ENCODE assay signal across 7 mouse cellular contexts in the genomic region with DNA sequence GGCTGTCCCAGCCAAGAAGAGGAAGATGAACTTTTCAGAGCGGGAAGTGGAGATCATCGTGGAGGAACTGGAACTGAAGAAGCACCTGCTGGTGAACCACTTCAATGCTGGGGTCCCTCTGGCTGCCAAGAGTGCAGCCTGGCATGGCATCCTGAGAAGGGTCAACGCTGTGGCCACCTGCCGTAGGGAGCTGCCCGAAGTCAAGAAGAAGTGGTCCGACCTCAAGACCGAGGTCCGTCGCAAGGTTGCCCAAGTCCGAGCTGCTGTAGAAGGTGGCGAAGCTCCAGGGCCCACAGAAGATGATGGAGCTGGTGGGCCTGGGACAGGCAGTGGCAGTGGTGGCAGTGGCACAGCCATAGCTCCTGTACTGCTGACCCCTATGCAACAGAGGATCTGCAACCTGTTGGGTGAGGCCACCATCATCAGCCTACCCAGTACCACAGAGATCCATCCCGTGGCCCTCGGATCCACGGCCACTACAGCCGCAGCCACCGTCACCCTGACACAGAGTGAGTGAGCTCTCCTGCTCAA. TPM values are rescaled to one million over a fixed set of nuclear protein-coding genes. Genes with fewer than 3 reads are reported as not detected.
A peak's percentile ranks its signal among the peaks of the same experiment; 100 is the strongest.
DNase-seq lines count a peak whose midpoint lies in the region; ATAC-seq and TF ChIP-seq lines count a peak whose summit lies in the region.

No protein-coding gene starts in this region.

- peak overlapping the region; percentile 45 for H3K4me2 ChIP-seq in lung, postnatal 0 days (replicated peaks; ENCODE audit: low read depth, low read length)
- H3K4me2 ChIP-seq in forebrain, embryonic 14.5 days (ENCODE audit: low read length) = peak overlapping the region; percentile 36
- peak overlapping the region; percentile 86 for H3K4me2 ChIP-seq in limb, embryonic 12.5 days
- peak overlapping the region; percentile 79 for H3K4me2 ChIP-seq in neural tube, embryonic 15.5 days

- no peak for TF ChIP-seq CTCF in lung, postnatal 0 days (IDR thresholded peaks at IDR 0.05)

- peak overlapping the region; percentile 77 for H3K27ac ChIP-seq in lung, postnatal 0 days (ENCODE audit: low read length)
- H3K27ac ChIP-seq in forebrain, embryonic 14.5 days (ENCODE audit: low read depth, low read length) = no peak overlapping the region
- H3K27ac ChIP-seq in limb, embryonic 12.5 days = peak overlapping the region; percentile 91
- H3K27ac ChIP-seq in neural tube, embryonic 15.5 days (replicated peaks) = peak overlapping the region; percentile 72

- peak; percentile 31; the same call in 1 of the 2 replicates for TF ChIP-seq EP300 in lung, postnatal 0 days (IDR thresholded peaks at IDR 0.05)

- peaks cover 28% of the 10 kb centered on the region; the same call in 1 of the 2 replicates for H3K4me1 ChIP-seq in lung, postnatal 0 days (ENCODE audit: insufficient read depth, low read depth, low read length)
- H3K4me1 ChIP-seq in forebrain, embryonic 14.5 days (ENCODE audit: control insufficient read depth, insufficient read depth, low read length) = peaks cover 19% of the 10 kb centered on the region; the same call in 1 of the 2 replicates
- H3K4me1 ChIP-seq in limb, embryonic 12.5 days (replicated peaks) = peaks cover 32% of the 10 kb centered on the region
- peaks cover 38% of the 10 kb centered on the region for H3K4me1 ChIP-seq in neural tube, embryonic 15.5 days

- no peak for ATAC-seq in lung, postnatal 0 days
- 0 out of 2 replicates have a peak, but pooled peaks have one; percentile 0 for ATAC-seq in forebrain, embryonic 14.5 days
- ATAC-seq in limb, embryonic 12.5 days (ENCODE audit: insufficient number of reproducible peaks, insufficient read depth, low FRiP score, low TSS enrichment, low read depth) = no peak
- no peak for ATAC-seq in neural tube, embryonic 15.5 days (ENCODE audit: low FRiP score)

- no peaks in the 10 kb centered on the region for H3K9me3 ChIP-seq in lung, postnatal 0 days (ENCODE audit: low read length)
- H3K9me3 ChIP-seq in forebrain, embryonic 14.5 days (replicated peaks; ENCODE audit: control insufficient read depth, low read length) = no peaks in the 10 kb centered on the region
- H3K9me3 ChIP-seq in limb, embryonic 12.5 days = no peaks in the 10 kb centered on the region
- H3K9me3 ChIP-seq in neural tube, embryonic 15.5 days (replicated peaks) = no peaks in the 10 kb centered on the region

- H3K9ac ChIP-seq in lung, postnatal 0 days (replicated peaks; ENCODE audit: low read depth) = no peak overlapping the region; the same call in 1 of the 2 replicates
- no peak overlapping the region for H3K9ac ChIP-seq in forebrain, embryonic 14.5 days (ENCODE audit: low read length)
- H3K9ac ChIP-seq in limb, embryonic 12.5 days (replicated peaks) = no peak overlapping the region
- H3K9ac ChIP-seq in neural tube, embryonic 15.5 days (replicated peaks) = no peak overlapping the region; the same call in 1 of the 2 replicates

- no peak for DNase-seq in lung, postnatal 0 days (ENCODE audit: low spot score)
- DNase-seq in lung, postnatal 25 days (ENCODE audit: low spot score) = no peak
- peak; percentile 47 to 50 for DNase-seq in cerebellum, postnatal 10 days
- DNase-seq in forebrain, embryonic 14.5 days (ENCODE audit: low spot score) = no peak
- no peak for DNase-seq in embryo, embryonic 10.5 days (ENCODE audit: low spot score)

- H3K4me3 ChIP-seq in lung, postnatal 0 days (ENCODE audit: low read depth, low read length) = peak overlapping the region; percentile 12; the same call in 1 of the 2 replicates
- H3K4me3 ChIP-seq in forebrain, embryonic 14.5 days (ENCODE audit: low read depth, low read length) = peak overlapping the region; percentile 12
- peak overlapping the region; percentile 86 for H3K4me3 ChIP-seq in limb, embryonic 12.5 days (replicated peaks)
- H3K4me3 ChIP-seq in neural tube, embryonic 15.5 days (replicated peaks) = peak overlapping the region; percentile 81

- H3K36me3 ChIP-seq in lung, postnatal 0 days (ENCODE audit: insufficient read depth, low read length) = no peaks in the 10 kb centered on the region
- peaks cover 9% of the 10 kb centered on the region for H3K36me3 ChIP-seq in forebrain, embryonic 14.5 days (ENCODE audit: control insufficient read depth, insufficient read depth, low read length)
- peaks cover 18% of the 10 kb centered on the region; the same call in 1 of the 2 replicates for H3K36me3 ChIP-seq in limb, embryonic 12.5 days
- peaks cover 6% of the 10 kb centered on the region; the same call in 1 of the 2 replicates for H3K36me3 ChIP-seq in neural tube, embryonic 15.5 days

- 94% methylated on average over 16 of the region's 16 CpGs for WGBS in lung, postnatal 0 days
- 96% methylated on average over 16 of the region's 16 CpGs for WGBS in forebrain, embryonic 14.5 days
- WGBS in limb, embryonic 12.5 days = 97% methylated on average over 16 of the region's 16 CpGs
- 97% methylated on average over 16 of the region's 16 CpGs for WGBS in neural tube, embryonic 15.5 days

- H3K27me3 ChIP-seq in lung, postnatal 0 days (replicated peaks; ENCODE audit: insufficient read depth, low read length) = no peaks in the 10 kb centered on the region
- no peaks in the 10 kb centered on the region for H3K27me3 ChIP-seq in forebrain, embryonic 14.5 days (replicated peaks; ENCODE audit: control insufficient read depth, insufficient read depth, low read length)
- H3K27me3 ChIP-seq in limb, embryonic 12.5 days = no peaks in the 10 kb centered on the region
- H3K27me3 ChIP-seq in neural tube, embryonic 15.5 days (replicated peaks) = no peaks in the 10 kb centered on the region

RNA-seq across cellular contexts. Expression of gene Slc25a25, which starts 1.3 kb away (rescaled TPM):
- polyA plus RNA-seq in lung, postnatal 0 days (2015; fragmentation: Nextera tagmentation; extraction: Ambion mirVana) = 16.7 and 21.5 TPM in 2 replicates
- 30.4 and 34.2 TPM in 2 replicates for polyA plus RNA-seq in forebrain, embryonic 14.5 days (2014; fragmentation: Nextera tagmentation; extraction: Ambion mirVana)
- 26.0 and 28.3 TPM in 2 replicates for polyA plus RNA-seq in limb, embryonic 12.5 days (2016; fragmentation: Nextera tagmentation; extraction: Ambion mirVana)
- polyA plus RNA-seq in neural tube, embryonic 15.5 days (2015; fragmentation: Nextera tagmentation; extraction: Ambion mirVana) = 51.4 and 58.8 TPM in 2 replicates

RNA-seq across cellular contexts. Expression of gene Naif1, which starts 2.2 kb away (rescaled TPM):
- polyA plus RNA-seq in lung, postnatal 0 days (2015; fragmentation: Nextera tagmentation; extraction: Ambion mirVana) = 4.1 and 4.6 TPM in 2 replicates
- polyA plus RNA-seq in forebrain, embryonic 14.5 days (2014; fragmentation: Nextera tagmentation; extraction: Ambion mirVana) = 5.3 and 5.4 TPM in 2 replicates
- 5.1 and 5.6 TPM in 2 replicates for polyA plus RNA-seq in limb, embryonic 12.5 days (2016; fragmentation: Nextera tagmentation; extraction: Ambion mirVana)
- polyA plus RNA-seq in neural tube, embryonic 15.5 days (2015; fragmentation: Nextera tagmentation; extraction: Ambion mirVana) = 4.4 and 5.3 TPM in 2 replicates

RNA-seq across cellular contexts. Expression of gene Ptges2, which starts 56.8 kb away (rescaled TPM):
- 21.8 and 22.9 TPM in 2 replicates for polyA plus RNA-seq in lung, postnatal 0 days (2015; fragmentation: Nextera tagmentation; extraction: Ambion mirVana)
- 42.2 and 44.8 TPM in 2 replicates for polyA plus RNA-seq in forebrain, embryonic 14.5 days (2014; fragmentation: Nextera tagmentation; extraction: Ambion mirVana)
- 32.2 and 36.7 TPM in 2 replicates for polyA plus RNA-seq in limb, embryonic 12.5 days (2016; fragmentation: Nextera tagmentation; extraction: Ambion mirVana)
- polyA plus RNA-seq in neural tube, embryonic 15.5 days (2015; fragmentation: Nextera tagmentation; extraction: Ambion mirVana) = 47.3 and 52.1 TPM in 2 replicates

Comparison
In these comparisons a context has a peak if more than half of its experiments do, and no peak if none do; other contexts are left out.
1. DNase-seq: peak in cerebellum, postnatal 10 days (2 of 2); none in lung, postnatal 0 days (single experiment), lung, postnatal 25 days (single experiment), forebrain, embryonic 14.5 days (single experiment) and embryo, embryonic 10.5 days (single experiment).
2. H3K4me2 ChIP-seq: peak in every context shown above with its lines; median percentile 86 in limb, embryonic 12.5 days; 79 in neural tube, embryonic 15.5 days; 45 in lung, postnatal 0 days; 36 in forebrain, embryonic 14.5 days.
3. H3K4me3 ChIP-seq: peak in every context shown above with its lines; median percentile 86 in limb, embryonic 12.5 days; 81 in neural tube, embryonic 15.5 days; 12 in lung, postnatal 0 days; 12 in forebrain, embryonic 14.5 days.